Mouse (Mus musculus): ENCODE measurements at regions not wholly inside any gene's neighbourhood (a gene's known extent, or its start where the extent isn't known, plus 50 kb on each side); places are given as distances from the start of the nearest gene placed in this dataset.

DNA sequence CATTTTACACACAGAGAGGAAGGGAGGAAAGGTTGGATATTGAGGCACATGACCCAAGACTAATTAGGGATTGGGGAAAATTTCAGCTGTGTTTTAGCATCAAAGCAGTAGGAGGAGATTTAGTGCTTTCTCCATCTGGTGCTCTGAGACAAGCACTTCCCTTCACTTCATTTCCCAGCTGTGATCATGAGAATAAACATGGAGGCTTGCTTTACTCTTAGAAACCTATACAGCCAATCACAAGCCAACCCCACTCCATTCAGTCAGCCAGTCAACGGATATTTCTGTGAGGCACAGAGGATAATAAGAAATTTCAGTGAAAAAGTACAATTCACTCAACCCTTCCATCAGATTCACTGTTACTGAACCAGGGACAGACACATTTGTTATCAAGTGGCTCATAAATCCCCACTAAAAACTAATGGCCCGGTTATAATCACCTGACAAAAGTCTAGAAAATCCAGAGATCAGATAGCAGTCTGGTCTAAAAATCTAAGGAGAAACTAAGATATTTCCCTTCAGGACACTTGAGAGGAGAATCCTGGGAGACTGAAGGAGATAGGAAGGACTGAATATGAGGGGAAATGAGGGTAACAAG is 249.7 kb upstream of the Map3k7 start:
- Histone ChIP-seq H3K27me3 (ENCODE audit: control insufficient read depth, insufficient read depth, low read length) (no peaks in the 10 kb centered on the region), H3K36me3 (ENCODE audit: control insufficient read depth, insufficient read depth, low read length) (no peaks in the 10 kb centered on the region), H3K4me3 (ENCODE audit: control insufficient read depth, low read depth, low read length) (no peak overlapping the region), H3K27ac (ENCODE audit: control insufficient read depth, insufficient read depth, low read depth, low read length) (no peak overlapping the region), H3K4me1 (ENCODE audit: control insufficient read depth, insufficient read depth, low read length) (no peaks in the 10 kb centered on the region)
- TF ChIP-seq CTCF (IDR thresholded peaks at IDR 0.05; ENCODE audit: control insufficient read depth, insufficient read depth, insufficient replicate concordance, low read depth, low read length), result no peak
- no peak for TF ChIP-seq POLR2A (IDR thresholded peaks at IDR 0.05; ENCODE audit: control insufficient read depth, low read depth, low read length)

DNA sequence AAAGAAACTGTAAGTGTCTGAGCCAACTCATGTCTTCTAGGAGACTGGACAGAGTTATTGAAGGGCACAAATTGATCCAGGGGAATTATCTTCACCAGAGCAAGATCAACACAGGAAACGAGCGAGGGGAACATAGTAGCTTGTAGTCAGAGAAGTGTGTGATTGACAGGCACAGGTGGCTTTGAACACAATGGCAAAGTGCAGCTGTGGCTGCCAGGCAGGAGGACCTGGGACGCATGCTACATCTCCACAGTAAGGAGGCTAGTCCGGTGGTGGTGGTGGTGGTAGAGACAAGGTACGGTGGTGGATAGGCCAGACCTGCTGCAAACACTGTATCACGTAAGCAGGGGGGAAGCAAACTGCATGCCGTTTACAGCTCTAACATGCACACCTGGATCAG is 240.4 kb upstream of the Map3k7 start:
- Histone ChIP-seq H3K4me3 (ENCODE audit: control insufficient read depth, low read depth, low read length) (no peak overlapping the region), H3K27me3 (ENCODE audit: control insufficient read depth, insufficient read depth, low read length) (no peaks in the 10 kb centered on the region), H3K36me3 (ENCODE audit: control insufficient read depth, insufficient read depth, low read length) (no peaks in the 10 kb centered on the region), H3K27ac (ENCODE audit: control insufficient read depth, insufficient read depth, low read depth, low read length) (no peak overlapping the region), H3K4me1 (ENCODE audit: control insufficient read depth, insufficient read depth, low read length) (no peaks in the 10 kb centered on the region)
- no peak for TF ChIP-seq POLR2A (IDR thresholded peaks at IDR 0.05; ENCODE audit: control insufficient read depth, low read depth, low read length)

DNA sequence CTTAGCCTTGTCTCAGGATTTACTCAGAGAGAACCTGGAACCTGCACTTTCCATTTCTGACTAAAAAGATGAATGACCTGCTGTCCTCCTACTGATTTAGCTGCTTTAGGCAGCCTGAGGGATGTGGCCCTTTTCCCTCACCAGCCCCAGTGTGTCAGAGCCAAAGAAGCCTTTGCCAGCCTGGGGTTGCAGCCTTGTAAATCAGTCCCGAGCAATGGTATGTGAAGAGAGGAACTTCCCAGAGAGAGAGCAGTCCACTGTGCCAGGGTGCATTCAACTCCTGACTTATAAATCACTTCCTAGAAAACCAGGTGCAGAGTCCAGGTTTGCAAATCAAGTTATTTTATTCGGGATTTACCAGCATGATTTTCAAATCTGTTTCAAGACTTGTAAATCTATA is 239.5 kb upstream of the Map3k7 start:
- Histone ChIP-seq H3K4me3 (ENCODE audit: control insufficient read depth, low read depth, low read length) (no peak overlapping the region), H3K4me1 (ENCODE audit: control insufficient read depth, insufficient read depth, low read length) (no peaks in the 10 kb centered on the region), H3K27me3 (ENCODE audit: control insufficient read depth, insufficient read depth, low read length) (no peaks in the 10 kb centered on the region), H3K36me3 (ENCODE audit: control insufficient read depth, insufficient read depth, low read length) (no peaks in the 10 kb centered on the region), H3K27ac (ENCODE audit: control insufficient read depth, insufficient read depth, low read depth, low read length) (no peak overlapping the region)
- TF ChIP-seq CTCF (IDR thresholded peaks at IDR 0.05; ENCODE audit: control insufficient read depth, insufficient read depth, insufficient replicate concordance, low read depth, low read length) (no peak), POLR2A (IDR thresholded peaks at IDR 0.05; ENCODE audit: control insufficient read depth, low read depth, low read length) (no peak)

DNA sequence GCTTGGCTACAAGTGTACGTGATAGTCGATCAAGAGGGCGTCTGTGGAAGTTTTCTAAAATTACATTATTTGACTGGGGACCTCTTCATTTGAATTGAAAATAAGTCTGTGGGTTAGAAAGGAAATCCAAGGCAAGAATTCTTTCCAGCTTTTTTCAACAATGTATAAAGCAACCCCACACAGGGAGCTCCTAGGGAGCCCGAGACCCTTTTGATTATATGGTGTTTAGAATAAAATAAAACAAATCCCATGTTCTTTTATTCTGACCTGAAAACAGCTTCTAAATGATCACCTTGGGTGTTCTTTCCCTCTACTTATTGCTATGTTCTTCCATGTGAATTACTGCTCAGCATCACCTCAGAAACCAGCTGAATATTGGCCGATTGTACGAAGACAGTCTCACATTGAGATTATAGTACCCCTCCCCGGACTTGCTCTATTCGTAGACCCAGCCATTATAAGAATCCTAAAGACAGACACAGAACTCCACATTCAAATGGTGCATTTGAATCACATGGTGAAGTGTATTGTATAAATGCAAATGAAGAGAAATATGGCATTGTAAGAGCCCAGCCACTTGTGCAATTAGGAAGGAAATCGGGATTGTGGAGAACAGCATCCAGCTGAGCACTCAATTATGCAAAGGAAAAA is 236.3 kb upstream of the Map3k7 start:
- Histone ChIP-seq H3K36me3 (ENCODE audit: control insufficient read depth, insufficient read depth, low read length) (no peaks in the 10 kb centered on the region), H3K4me1 (ENCODE audit: control insufficient read depth, insufficient read depth, low read length) (no peaks in the 10 kb centered on the region), H3K27ac (ENCODE audit: control insufficient read depth, insufficient read depth, low read depth, low read length) (no peak overlapping the region), H3K4me3 (ENCODE audit: control insufficient read depth, low read depth, low read length) (no peak overlapping the region), H3K27me3 (ENCODE audit: control insufficient read depth, insufficient read depth, low read length) (no peaks in the 10 kb centered on the region)
- no peak for TF ChIP-seq POLR2A (IDR thresholded peaks at IDR 0.05; ENCODE audit: control insufficient read depth, low read depth, low read length)
- no peak for TF ChIP-seq CTCF (IDR thresholded peaks at IDR 0.05; ENCODE audit: control insufficient read depth, insufficient read depth, insufficient replicate concordance, low read depth, low read length)

DNA sequence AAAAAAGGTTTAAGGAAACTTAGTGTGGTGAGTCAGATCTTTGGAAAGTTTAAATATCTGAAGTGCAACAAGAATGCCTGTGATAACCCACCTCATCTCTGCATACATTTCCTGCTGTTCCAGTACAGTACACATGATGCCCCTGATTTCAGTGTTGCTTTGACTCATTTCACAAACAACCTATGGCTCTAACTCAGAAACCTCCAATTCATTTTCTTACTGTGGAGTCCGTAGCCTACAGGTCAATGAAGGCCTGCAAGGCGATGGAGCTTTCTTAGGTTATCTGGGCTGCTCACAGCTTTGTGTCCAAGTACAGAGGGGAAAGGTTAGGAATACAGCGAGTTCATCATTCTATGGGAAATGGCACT is 235.8 kb upstream of the Map3k7 start:
- Histone ChIP-seq H3K27me3 (ENCODE audit: control insufficient read depth, insufficient read depth, low read length) (no peaks in the 10 kb centered on the region), H3K27ac (ENCODE audit: control insufficient read depth, insufficient read depth, low read depth, low read length) (no peak overlapping the region), H3K4me3 (ENCODE audit: control insufficient read depth, low read depth, low read length) (no peak overlapping the region), H3K4me1 (ENCODE audit: control insufficient read depth, insufficient read depth, low read length) (no peaks in the 10 kb centered on the region), H3K36me3 (ENCODE audit: control insufficient read depth, insufficient read depth, low read length) (no peaks in the 10 kb centered on the region)
- TF ChIP-seq CTCF (IDR thresholded peaks at IDR 0.05; ENCODE audit: control insufficient read depth, insufficient read depth, insufficient replicate concordance, low read depth, low read length), result no peak
- TF ChIP-seq POLR2A (IDR thresholded peaks at IDR 0.05; ENCODE audit: control insufficient read depth, low read depth, low read length), result no peak

DNA sequence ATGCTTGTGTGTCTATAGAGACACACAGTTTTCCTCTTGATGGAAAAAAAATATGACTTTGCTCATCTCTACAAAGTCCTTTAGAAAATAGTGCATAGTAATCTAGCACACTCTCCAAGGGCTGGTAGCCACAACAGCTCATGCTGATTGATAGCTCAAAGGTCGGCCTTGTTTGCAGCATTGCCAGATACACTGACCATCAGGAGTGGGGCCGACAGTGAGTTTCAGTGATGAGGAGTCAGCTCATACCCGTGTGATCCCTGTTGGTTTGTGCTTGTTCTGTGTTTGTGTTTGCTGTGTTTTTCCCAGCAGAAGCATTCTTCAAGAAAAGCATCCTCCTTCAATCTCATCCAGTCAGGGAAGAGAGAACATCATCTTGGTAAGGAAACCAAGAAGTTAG is 220.1 kb upstream of the Map3k7 start:
- Histone ChIP-seq H3K4me1 (ENCODE audit: control insufficient read depth, insufficient read depth, low read length) (no peaks in the 10 kb centered on the region), H3K4me3 (ENCODE audit: control insufficient read depth, low read depth, low read length) (no peak overlapping the region), H3K36me3 (ENCODE audit: control insufficient read depth, insufficient read depth, low read length) (no peaks in the 10 kb centered on the region), H3K27ac (ENCODE audit: control insufficient read depth, insufficient read depth, low read depth, low read length) (no peak overlapping the region), H3K27me3 (ENCODE audit: control insufficient read depth, insufficient read depth, low read length) (no peaks in the 10 kb centered on the region)
- TF ChIP-seq POLR2A (IDR thresholded peaks at IDR 0.05; ENCODE audit: control insufficient read depth, low read depth, low read length) (no peak), CTCF (IDR thresholded peaks at IDR 0.05; ENCODE audit: control insufficient read depth, insufficient read depth, insufficient replicate concordance, low read depth, low read length) (no peak)

DNA sequence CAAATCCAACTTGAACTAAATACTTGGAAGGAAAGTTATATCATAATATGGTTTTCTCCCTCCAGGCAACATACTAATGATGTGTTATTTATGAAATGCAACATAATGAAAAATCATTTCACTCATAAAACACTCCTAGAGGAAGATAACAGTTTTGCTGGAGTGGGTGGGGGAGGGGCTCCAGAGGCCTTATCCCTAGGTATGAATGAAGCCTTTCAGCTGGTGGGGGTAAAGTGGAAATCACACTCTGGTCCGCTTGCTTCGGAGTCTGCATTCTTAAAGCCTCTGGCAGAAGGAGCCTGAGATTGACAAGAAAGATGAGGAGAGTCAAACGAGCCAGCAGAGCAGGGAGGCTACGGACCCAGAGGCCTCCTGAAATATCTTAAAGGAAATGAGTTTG is 219.5 kb upstream of the Map3k7 start:
- no peaks in the 10 kb centered on the region for H3K27me3 ChIP-seq (ENCODE audit: control insufficient read depth, insufficient read depth, low read length)
- H3K36me3 ChIP-seq (ENCODE audit: control insufficient read depth, insufficient read depth, low read length), result no peaks in the 10 kb centered on the region
- no peak overlapping the region for H3K4me3 ChIP-seq (ENCODE audit: control insufficient read depth, low read depth, low read length)
- TF ChIP-seq POLR2A (IDR thresholded peaks at IDR 0.05; ENCODE audit: control insufficient read depth, low read depth, low read length) (no peak), CTCF (IDR thresholded peaks at IDR 0.05; ENCODE audit: control insufficient read depth, insufficient read depth, insufficient replicate concordance, low read depth, low read length) (no peak)
- no peak overlapping the region for H3K27ac ChIP-seq (ENCODE audit: control insufficient read depth, insufficient read depth, low read depth, low read length)
- no peaks in the 10 kb centered on the region for H3K4me1 ChIP-seq (ENCODE audit: control insufficient read depth, insufficient read depth, low read length)
